Mouse (Mus musculus) B cell, adult 2 months (primary cell): ENCODE measurements around the gene Diras1.
"Not testable (repeated sequence)": the region's sequence is repeated elsewhere in the genome, so short reads cannot be mapped to it uniquely, and the experiment has no call there.

Experiments used
- DNase-seq, 2 experiments: peaks; one replicate each; pipeline ENCODE4 v3.0.0; 2022

Gene Diras1

GRCm38 (mm10) chr10:81025639-81026275 lies at the start of gene Diras1:
Gene Diras1, minus strand, starts transcription at chr10:81025662.
- no peak for DNase-seq

- DNase-seq = peak; percentile 57 to 58
Measured at GRCm38 (mm10) chr10:81073464-81073863, 48.0 kb upstream of the Diras1 start.

GRCm38 (mm10) chr10:81072290-81072689 lies 46.8 kb upstream of the Diras1 start:
- no peak for DNase-seq

- peak; percentile 93 for DNase-seq
Measured at GRCm38 (mm10) chr10:81069836-81070235, 44.4 kb upstream of the Diras1 start, which contains the start of gene Thop1. Gene Thop1, plus strand, starts transcription at chr10:81070035.

- DNase-seq = no peak
Measured at GRCm38 (mm10) chr10:81068706-81069105, 43.2 kb upstream of the Diras1 start.

- not testable (repeated sequence) for DNase-seq
Measured at GRCm38 (mm10) chr10:81064519-81064918, 39.1 kb upstream of the Diras1 start.

GRCm38 (mm10) chr10:81062710-81063109 lies 37.2 kb upstream of the Diras1 start:
- no peak for DNase-seq

- peak; percentile 99 for DNase-seq
Measured at GRCm38 (mm10) chr10:81059603-81060543, 34.4 kb upstream of the Diras1 start, which contains the start of gene Sgta. Gene Sgta, minus strand, starts transcription at chr10:81060181.

GRCm38 (mm10) chr10:81058896-81059295 lies 33.4 kb upstream of the Diras1 start:
- DNase-seq = no peak

- DNase-seq = no peak
Measured at GRCm38 (mm10) chr10:81057406-81058130, 32.1 kb upstream of the Diras1 start.

GRCm38 (mm10) chr10:81055802-81056340 lies 30.4 kb upstream of the Diras1 start:
- DNase-seq = not testable (repeated sequence)

GRCm38 (mm10) chr10:81055169-81055568 lies 29.7 kb upstream of the Diras1 start:
- no peak for DNase-seq

- DNase-seq = no peak
Measured at GRCm38 (mm10) chr10:81052577-81052976, 27.1 kb upstream of the Diras1 start.

- no peak for DNase-seq
Measured at GRCm38 (mm10) chr10:81051133-81051532, 25.7 kb upstream of the Diras1 start.

- peak; percentile 27 to 28 for DNase-seq
Measured at GRCm38 (mm10) chr10:81050645-81051044, 25.2 kb upstream of the Diras1 start.

GRCm38 (mm10) chr10:81045246-81045645 lies 19.8 kb upstream of the Diras1 start:
- DNase-seq = not testable (repeated sequence)

GRCm38 (mm10) chr10:81041458-81042175 lies 16.2 kb upstream of the Diras1 start:
- peak; percentile 82 for DNase-seq

- DNase-seq = peak; percentile 96 to 97
Measured at GRCm38 (mm10) chr10:81036988-81037580, 11.6 kb upstream of the Diras1 start, which contains the start of gene Slc39a3. Gene Slc39a3, minus strand, starts transcription at chr10:81037426.

GRCm38 (mm10) chr10:81036251-81036650 lies 10.8 kb upstream of the Diras1 start:
- DNase-seq = peak; percentile 53 to 56

GRCm38 (mm10) chr10:81033586-81033985 lies 8.1 kb upstream of the Diras1 start:
- DNase-seq = no peak

GRCm38 (mm10) chr10:81029031-81029430 lies 3.6 kb upstream of the Diras1 start:
- no peak for DNase-seq
